Mouse (Mus musculus): Measurements from ENCODE around the gene Flt4. TPM values are rescaled to one million over a fixed set of nuclear protein-coding genes. Genes with fewer than 3 reads are reported as not detected.

Gene Flt4
- total and polyA plus RNA-seq, 3 experiments: 0.08 to 0.13 TPM; not detected in 1

- H3K4me1 ChIP-seq (ENCODE audit: control insufficient read depth in 1 of 2, insufficient read depth in 2 of 2, low read length in 2 of 2): peaks cover 0 to 3% of the 10 kb centered on the region in 2 experiments; a peak in 2 of 4 replicates
Observed at GRCm38 (mm10) chr11:49695013-49695412, 86.0 kb downstream of the Flt4 start.

GRCm38 (mm10) chr11:49695695-49696094 is 86.6 kb downstream of the Flt4 start:
- Histone ChIP-seq H3K9ac (ENCODE audit: control insufficient read depth, low read depth, low read length, poor library complexity, severe bottlenecking) (no peak overlapping the region), H3K27ac (ENCODE audit: control insufficient read depth, low read depth, low read length) (no peak overlapping the region), H3K36me3 (ENCODE audit: control insufficient read depth in 1 of 2, insufficient read depth in 2 of 2, low read length in 2 of 2) (peaks cover 18 to 79% of the 10 kb centered on the region in 2 experiments), H3K4me3 (ENCODE audit: control insufficient read depth in 1 of 2, insufficient read depth in 1 of 2, low read depth in 2 of 2, low read length in 2 of 2) (no peak overlapping the region), H3K4me1 (ENCODE audit: control insufficient read depth in 1 of 2, insufficient read depth in 2 of 2, low read length in 2 of 2) (no peaks in the 10 kb centered on the region), H3K27me3 (ENCODE audit: control insufficient read depth in 1 of 2, insufficient read depth in 2 of 2, low read length in 2 of 2) (no peaks in the 10 kb centered on the region), H3K79me2 (ENCODE audit: control insufficient read depth, insufficient read depth, low read length, poor library complexity) (peaks cover 36% of the 10 kb centered on the region), H3K9me3 (replicated peaks; ENCODE audit: insufficient read depth, low read length) (no peaks in the 10 kb centered on the region)
- TF ChIP-seq ZMIZ1 (IDR thresholded peaks at IDR 0.05; ENCODE audit: low read depth, low read length) (no peak), CHD2 (IDR thresholded peaks at IDR 0.05; ENCODE audit: low read length) (no peak), CHD1 (IDR thresholded peaks at IDR 0.05; ENCODE audit: low read depth, low read length) (no peak), MAFK (IDR thresholded peaks at IDR 0.05; ENCODE audit: borderline replicate concordance, low read depth, low read length) (no peak), NRF1 (IDR thresholded peaks at IDR 0.05; ENCODE audit: insufficient read depth, low read depth, low read length, poor library complexity, severe bottlenecking) (no peak), MYC (IDR thresholded peaks at IDR 0.05; ENCODE audit: low read depth, low read length) (no peak), USF2 (IDR thresholded peaks at IDR 0.05; ENCODE audit: borderline replicate concordance in 1 of 2, insufficient read depth in 1 of 2, low read depth in 1 of 2, low read length in 2 of 2) (no peak), GATA1 (IDR thresholded peaks at IDR 0.05; ENCODE audit: low read depth, low read length) (no peak), CTCF (IDR thresholded peaks at IDR 0.05 in 2 of 3, conservative IDR thresholded peaks at IDR 0.05 in 1 of 3; ENCODE audit: control insufficient read depth in 1 of 3, insufficient read depth in 1 of 3, low read depth in 2 of 3, low read length in 3 of 3, poor library complexity in 1 of 3, severe bottlenecking in 1 of 3) (no peak), POLR2AphosphoS5 (IDR thresholded peaks at IDR 0.05; ENCODE audit: borderline replicate concordance, low read depth, low read length) (no peak), E2F4 (IDR thresholded peaks at IDR 0.05; ENCODE audit: borderline replicate concordance, low read depth, low read length) (no peak), ZNF384 (IDR thresholded peaks at IDR 0.05; ENCODE audit: low read depth, low read length) (no peak), POLR2AphosphoS2 (IDR thresholded peaks at IDR 0.05; ENCODE audit: low read length) (no peak), JUND (IDR thresholded peaks at IDR 0.05; ENCODE audit: low read depth, low read length) (no peak), SMC3 (IDR thresholded peaks at IDR 0.05; ENCODE audit: low read depth, low read length) (no peak), BHLHE40 (IDR thresholded peaks at IDR 0.05; ENCODE audit: borderline replicate concordance, low read depth, low read length) (no peak), ELF1 (IDR thresholded peaks at IDR 0.05; ENCODE audit: low read depth, low read length) (no peak), TAL1 (IDR thresholded peaks at IDR 0.05; ENCODE audit: low read length) (no peak), MYB (IDR thresholded peaks at IDR 0.05; ENCODE audit: low read depth, low read length) (no peak), MXI1 (IDR thresholded peaks at IDR 0.05; ENCODE audit: low read depth, low read length) (no peak)
- DNase-seq (ENCODE audit: low read depth, low spot score): no peak

More at GRCm38 (mm10) chr11:49695013-49695412, 86.0 kb downstream of the Flt4 start:
- H3K4me3 ChIP-seq (ENCODE audit: control insufficient read depth in 1 of 2, insufficient read depth in 1 of 2, low read depth in 2 of 2, low read length in 2 of 2): no peak overlapping the region
- H3K9me3 ChIP-seq (replicated peaks; ENCODE audit: insufficient read depth, low read length): no peaks in the 10 kb centered on the region
- peaks cover 41% of the 10 kb centered on the region for H3K79me2 ChIP-seq (ENCODE audit: control insufficient read depth, insufficient read depth, low read length, poor library complexity)
- H3K9ac ChIP-seq (ENCODE audit: control insufficient read depth, low read depth, low read length, poor library complexity, severe bottlenecking): no peak overlapping the region
- TF ChIP-seq ZMIZ1 (IDR thresholded peaks at IDR 0.05; ENCODE audit: low read depth, low read length) (no peak), POLR2AphosphoS2 (IDR thresholded peaks at IDR 0.05; ENCODE audit: low read length) (peak; percentile 33; the same call in 1 of the 2 replicates), USF2 (IDR thresholded peaks at IDR 0.05; ENCODE audit: borderline replicate concordance in 1 of 2, insufficient read depth in 1 of 2, low read depth in 1 of 2, low read length in 2 of 2) (no peak), MYC (IDR thresholded peaks at IDR 0.05; ENCODE audit: low read depth, low read length) (no peak)
- peaks cover 21 to 81% of the 10 kb centered on the region in 2 experiments for H3K36me3 ChIP-seq (ENCODE audit: control insufficient read depth in 1 of 2, insufficient read depth in 2 of 2, low read length in 2 of 2)
- no peak for DNase-seq (ENCODE audit: low read depth, low spot score)
- H3K27me3 ChIP-seq (ENCODE audit: control insufficient read depth in 1 of 2, insufficient read depth in 2 of 2, low read length in 2 of 2): no peaks in the 10 kb centered on the region
- no peak overlapping the region for H3K27ac ChIP-seq (ENCODE audit: control insufficient read depth, low read depth, low read length)

Measured in MEL (cell line).